Mouse (Mus musculus): ENCODE results near the gene Iqck.

DNA sequence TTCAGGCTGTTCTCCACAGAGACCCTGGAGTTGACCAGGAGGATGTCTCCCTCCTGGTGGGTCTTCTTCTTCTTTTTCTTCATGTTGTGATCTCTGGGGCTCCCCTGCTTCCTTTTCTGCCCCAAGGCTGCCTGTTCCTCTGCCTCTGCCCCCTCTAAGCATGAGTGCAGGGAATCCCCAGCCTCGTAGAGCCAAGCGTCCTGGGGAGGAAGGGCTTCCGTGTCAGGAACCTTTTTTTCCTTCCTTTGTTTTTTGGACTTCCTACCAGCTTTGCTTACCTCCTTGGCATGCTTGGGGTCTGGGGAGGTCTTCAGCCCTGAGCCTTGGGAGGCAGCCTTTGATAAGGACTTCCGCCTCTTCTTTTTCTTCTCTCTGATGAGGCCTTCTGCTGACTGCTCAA, 2.9 kb upstream of the Iqck start:
- TF ChIP-seq REST (IDR thresholded peaks at IDR 0.05; ENCODE audit: insufficient read depth, insufficient read length): no peak
- no peak for TF ChIP-seq USF1 (IDR thresholded peaks at IDR 0.05; ENCODE audit: low read depth)
- TF ChIP-seq POLR2A (IDR thresholded peaks at IDR 0.05; ENCODE audit: insufficient read length, low read depth): no peak
- TF ChIP-seq POLR2AphosphoS2 (IDR thresholded peaks at IDR 0.05; ENCODE audit: insufficient read length, low read depth): no peak
- TF ChIP-seq TCF12 (IDR thresholded peaks at IDR 0.05; ENCODE audit: insufficient read depth, poor library complexity, severe bottlenecking): no peak
- no peak for TF ChIP-seq E2F4 (IDR thresholded peaks at IDR 0.05; ENCODE audit: insufficient read depth)
- TF ChIP-seq MAX (IDR thresholded peaks at IDR 0.05; ENCODE audit: low read depth): no peak
- no peak for TF ChIP-seq CEBPB (IDR thresholded peaks at IDR 0.05; ENCODE audit: insufficient read depth, poor library complexity, severe bottlenecking)
- TF ChIP-seq MYOD1 (IDR thresholded peaks at IDR 0.05; ENCODE audit: control insufficient read depth in 1 of 3, insufficient read length in 2 of 3, low read depth in 2 of 3): no peak
- TF ChIP-seq SRF (IDR thresholded peaks at IDR 0.05; ENCODE audit: control insufficient read depth, insufficient read length, low read depth): no peak

Data from myocyte (in vitro differentiated cells).